Mouse (Mus musculus) limb, embryonic 15.5 days (tissue): ENCODE data around the gene Nme4. TPM values are rescaled to one million over a fixed set of nuclear protein-coding genes. Genes with fewer than 3 reads are reported as not detected.

Experiments
- ATAC-seq: fragments of 200-750 bp; cut with Nextera tagmentation; 2 replicates; pipeline ENCODE4 v1.8.0; 2017; ENCODE audit warnings: low read depth, moderate TSS enrichment; ENCODE audit not compliant: insufficient number of reproducible peaks, low FRiP score, low TSS enrichment
- H3K27ac ChIP-seq: fragments of 300-500 bp; sonication (generic); 2 replicates; pipeline ENCODE4 v1.5.1; 2015; ENCODE audit warnings: moderate library complexity, mild to moderate bottlenecking, inconsistent platforms
- H3K27me3 ChIP-seq: fragments of 300-500 bp; sonication (generic); 2 replicates; pipeline ENCODE4 v1.6.1; 2015; ENCODE audit warnings: inconsistent platforms
- H3K36me3 ChIP-seq: fragments of 300-500 bp; sonication (generic); 2 replicates; pipeline ENCODE4 v1.6.1; 2015; ENCODE audit warnings: inconsistent platforms
- H3K4me1 ChIP-seq: fragments of 300-500 bp; sonication (generic); 2 replicates; pipeline ENCODE4 v1.6.1; 2015; ENCODE audit warnings: inconsistent platforms
- H3K4me2 ChIP-seq: fragments of 300-500 bp; sonication (generic); 2 replicates; pipeline ENCODE4 v1.6.1; 2015; ENCODE audit warnings: mild to moderate bottlenecking, inconsistent platforms
- H3K4me3 ChIP-seq: fragments of 300-500 bp; sonication (generic); 2 replicates; pipeline ENCODE4 v1.5.1; 2015; ENCODE audit warnings: mild to moderate bottlenecking, inconsistent platforms
- H3K9ac ChIP-seq: fragments of 300-500 bp; sonication (generic); 2 replicates; pipeline ENCODE4 v1.6.1; 2015; ENCODE audit warnings: inconsistent platforms
- H3K9me3 ChIP-seq: fragments of 300-500 bp; sonication (generic); 2 replicates; pipeline ENCODE4 v1.6.1; 2016; ENCODE audit warnings: inconsistent platforms
- WGBS: fragments of 180-500 bp; shearing (Covaris S2); methylation state at CpG from one replicate; pipeline ENCODE4 v1.1.7; 2015; 5-methylcytosine and 5-hydroxymethylcytosine counted together
- polyA plus RNA-seq: library from polyadenylated mRNA; unstranded; fragments of >200 nt; fragmentation: Nextera tagmentation; extraction: Ambion mirVana; gene quantifications from 2 replicates; pipeline ENCODE4 v1.2.1, GENCODE M21; 2015

Gene Nme4
- polyA plus RNA-seq = 92.6 and 95.8 TPM in 2 replicates

DNA sequence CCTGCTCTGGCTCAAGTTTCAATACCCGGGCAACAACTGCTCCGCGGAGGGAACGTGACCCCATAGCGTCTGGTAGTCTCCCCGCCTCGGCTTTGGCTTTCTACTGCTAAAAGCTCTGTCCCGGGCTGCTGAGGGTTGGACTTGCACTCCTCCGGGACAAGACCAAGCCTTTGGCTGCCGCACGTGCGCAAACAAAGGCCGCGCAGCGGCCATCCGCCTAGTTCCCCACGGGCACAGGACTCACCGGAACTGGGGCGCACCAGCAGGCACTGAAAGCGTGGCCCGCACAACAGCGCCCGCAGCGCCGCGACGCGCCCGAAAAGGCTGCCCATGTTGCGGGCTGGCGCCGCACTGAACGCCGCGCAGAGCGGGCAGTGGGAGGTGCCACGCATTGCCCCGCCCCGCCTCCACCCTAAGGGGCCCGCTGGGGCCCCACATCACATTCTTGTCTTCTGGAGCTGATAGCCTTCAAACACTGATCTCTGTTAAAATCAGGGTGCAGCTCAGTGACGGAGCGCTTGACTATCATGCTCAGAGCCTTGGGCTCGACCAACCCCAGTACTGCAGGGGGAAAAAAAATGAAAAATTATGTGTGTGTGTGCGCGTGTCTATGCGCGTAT is at the start of gene Nme4:
TSS of gene Nme4 (minus strand) at position 482 of the 620 bp plus-strand sequence.
- Histone ChIP-seq H3K4me1 (peaks cover 13% of the 10 kb centered on the region; the same call in 1 of the 2 replicates), H3K27ac (peak within 1 kb of the TSS; percentile 84), H3K4me3 (peak within 1 kb of the TSS; percentile 66), H3K27me3 (no peaks in the 10 kb centered on the region), H3K9me3 (no peaks in the 10 kb centered on the region), H3K9ac (peak within 1 kb of the TSS; percentile 74), H3K4me2 (peak within 1 kb of the TSS; percentile 73), H3K36me3 (peaks cover 11% of the 10 kb centered on the region)
- ATAC-seq = peak; percentile 49; the same call in 1 of the 2 replicates
- 2% methylated on average over 47 of the region's 47 CpGs for WGBS

DNA sequence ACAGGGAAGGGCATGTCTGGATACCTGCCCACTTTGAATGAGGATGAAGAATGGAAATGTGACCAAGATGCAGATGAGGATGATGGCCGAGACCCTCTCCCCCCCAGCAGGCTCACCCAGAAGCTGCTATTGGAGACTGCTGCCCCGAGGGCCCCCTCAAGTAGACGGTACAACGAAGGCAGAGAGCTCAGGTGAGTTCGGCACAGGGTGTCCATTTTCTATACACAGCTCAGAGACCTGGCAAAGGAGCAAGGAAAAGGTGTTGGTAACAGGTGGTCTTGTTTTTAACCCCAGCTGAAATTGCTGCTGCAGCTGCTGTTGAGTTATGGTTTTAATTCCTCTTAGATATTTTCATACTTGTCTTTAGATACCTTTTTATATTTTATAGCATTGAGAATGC is 48.0 kb upstream of the Nme4 start:
- no peaks in the 10 kb centered on the region for H3K27me3 ChIP-seq
- 90% methylated on average over 5 of the region's 5 CpGs for WGBS
- H3K36me3 ChIP-seq = peaks cover 38% of the 10 kb centered on the region

GRCm38 (mm10) chr17:26142796-26143195 is 47.4 kb upstream of the Nme4 start:
- Histone ChIP-seq H3K9me3 (no peaks in the 10 kb centered on the region), H3K36me3 (peaks cover 32% of the 10 kb centered on the region), H3K4me3 (no peak overlapping the region), H3K27ac (no peak overlapping the region), H3K9ac (no peak overlapping the region), H3K4me2 (no peak overlapping the region), H3K4me1 (peaks cover 23% of the 10 kb centered on the region), H3K27me3 (no peaks in the 10 kb centered on the region)
- WGBS = 72% methylated on average over 4 of the region's 4 CpGs
- no peak for ATAC-seq

More for the DNA sequence above, 48.0 kb upstream of the Nme4 start:
- no peak for ATAC-seq
- no peak overlapping the region for H3K4me3 ChIP-seq
- H3K4me1 ChIP-seq = peaks cover 20% of the 10 kb centered on the region
- no peaks in the 10 kb centered on the region for H3K9me3 ChIP-seq
- H3K4me2 ChIP-seq = no peak overlapping the region
- H3K27ac ChIP-seq = no peak overlapping the region
- H3K9ac ChIP-seq = no peak overlapping the region

GRCm38 (mm10) chr17:26138901-26139381 is 43.5 kb upstream of the Nme4 start:
- Histone ChIP-seq H3K4me1 (peaks cover 25% of the 10 kb centered on the region), H3K4me3 (peak overlapping the region; percentile 97), H3K4me2 (peak overlapping the region; percentile 66), H3K27me3 (no peaks in the 10 kb centered on the region), H3K36me3 (peaks cover 13% of the 10 kb centered on the region), H3K9me3 (no peaks in the 10 kb centered on the region), H3K9ac (peak overlapping the region; percentile 98), H3K27ac (peak overlapping the region; percentile 96)
- WGBS = under 1% methylated on average over 39 of the region's 58 CpGs
- peak; percentile 54; the same call in 1 of the 2 replicates for ATAC-seq

DNA sequence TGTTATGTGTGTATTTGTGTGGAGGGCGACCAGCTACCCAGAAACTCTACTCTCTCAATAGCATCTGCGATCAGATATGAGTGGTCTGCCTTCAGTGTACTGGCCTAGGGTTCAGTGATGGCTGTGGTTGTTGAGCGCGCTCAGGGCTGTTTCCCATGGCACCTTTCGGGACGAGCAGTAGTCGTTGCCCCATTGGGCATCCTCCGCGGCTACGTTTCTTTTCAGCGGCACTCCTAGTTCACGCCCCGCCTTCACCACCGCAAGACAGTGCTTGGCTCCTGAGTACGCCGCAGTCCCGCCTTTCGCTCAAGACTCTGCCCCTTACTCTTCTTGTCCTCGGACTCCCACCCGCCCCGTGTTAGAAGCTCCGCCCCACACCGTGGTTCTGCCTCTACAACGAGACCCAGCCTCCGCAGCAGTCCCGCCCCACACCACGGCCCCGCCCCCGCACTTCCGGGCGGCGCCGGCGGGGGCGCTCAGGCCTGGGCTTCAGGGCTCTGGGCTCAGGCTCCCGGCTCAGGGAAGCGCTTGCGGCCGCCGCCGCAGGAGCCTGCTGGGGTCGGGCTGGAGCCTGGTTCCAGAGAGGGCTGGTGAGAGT is 42.9 kb upstream of the Nme4 start, which contains the start of gene Axin1:
TSS of gene Axin1 (plus strand) at position 450 of the 598 bp plus-strand sequence.
- ATAC-seq = peak; percentile 98
- Histone ChIP-seq H3K4me2 (peak within 1 kb of the TSS; percentile 66), H3K4me1 (peaks cover 25% of the 10 kb centered on the region), H3K27ac (peak within 1 kb of the TSS; percentile 96), H3K36me3 (peaks cover 7% of the 10 kb centered on the region), H3K4me3 (peak within 1 kb of the TSS; percentile 97), H3K27me3 (no peaks in the 10 kb centered on the region), H3K9ac (peak within 1 kb of the TSS; percentile 98), H3K9me3 (no peaks in the 10 kb centered on the region)
- WGBS = 1% methylated on average over 42 of the region's 42 CpGs

DNA sequence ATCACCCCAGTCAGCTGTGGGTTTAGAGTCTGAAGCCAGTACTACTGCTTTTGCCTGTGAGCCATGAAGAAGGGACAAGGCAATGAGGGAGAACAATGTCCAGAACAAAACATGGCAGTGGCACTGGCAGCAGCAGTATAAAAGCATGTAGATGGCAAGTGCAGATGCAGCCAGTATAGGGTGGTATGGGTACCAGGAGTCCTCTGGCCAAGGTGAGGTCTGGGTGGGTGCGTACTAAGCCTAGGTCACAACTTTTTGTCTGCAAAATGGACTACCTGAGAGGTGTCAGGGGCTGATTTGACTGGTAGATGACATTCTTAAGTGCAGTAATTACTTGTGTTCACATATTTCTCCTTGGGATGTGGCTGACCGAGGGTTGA is 42.3 kb upstream of the Nme4 start:
- H3K27me3 ChIP-seq = no peaks in the 10 kb centered on the region
- H3K9me3 ChIP-seq = no peaks in the 10 kb centered on the region
- peak overlapping the region; percentile 96 for H3K27ac ChIP-seq
- peaks cover 2% of the 10 kb centered on the region for H3K36me3 ChIP-seq
- WGBS = 74% methylated on average over 2 of the region's 2 CpGs
- peak overlapping the region; percentile 97 for H3K4me3 ChIP-seq
- ATAC-seq = no peak
- peaks cover 25% of the 10 kb centered on the region for H3K4me1 ChIP-seq
- H3K4me2 ChIP-seq = peak overlapping the region; percentile 66
- H3K9ac ChIP-seq = no peak overlapping the region

DNA sequence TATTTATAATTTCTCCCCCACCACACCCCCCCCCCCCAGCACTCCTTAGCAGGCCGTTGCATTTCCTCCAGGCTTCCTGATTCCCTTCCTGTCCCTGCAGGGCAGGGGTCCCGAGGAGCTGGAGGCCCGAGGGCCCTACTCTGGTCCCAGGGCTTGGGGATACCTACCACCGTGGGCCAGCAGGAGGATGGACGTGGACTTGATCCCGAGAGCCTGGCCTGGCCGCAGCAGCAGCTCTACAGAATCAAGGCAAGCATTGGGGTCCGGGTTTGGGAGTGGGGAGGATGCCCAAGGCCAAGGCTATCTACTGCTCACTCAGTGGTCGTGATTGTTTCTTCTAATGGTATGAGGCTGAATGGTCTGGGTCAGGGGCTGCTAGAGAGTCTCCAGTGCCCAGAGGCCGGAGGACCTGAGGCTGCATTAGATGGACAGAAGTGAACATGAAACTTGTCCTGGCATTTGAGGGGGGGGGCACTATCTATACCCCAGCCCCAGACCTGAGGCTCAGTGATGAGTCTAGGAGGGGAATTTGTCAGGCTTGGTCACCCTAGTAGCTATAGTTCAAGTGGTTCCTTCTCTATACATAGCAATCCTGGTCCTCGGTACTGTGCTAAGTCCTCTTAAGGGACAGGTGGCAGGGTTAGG is 41.8 kb upstream of the Nme4 start:
- Histone ChIP-seq H3K27me3 (no peaks in the 10 kb centered on the region), H3K27ac (0 out of 2 replicates have a peak overlapping the region, but pooled peaks have one; percentile 96), H3K4me1 (peaks cover 25% of the 10 kb centered on the region), H3K9me3 (no peaks in the 10 kb centered on the region), H3K9ac (no peak overlapping the region), H3K4me3 (no peak overlapping the region), H3K36me3 (peaks cover 2% of the 10 kb centered on the region), H3K4me2 (no peak overlapping the region)
- 89% methylated on average over 11 of the region's 11 CpGs for WGBS
- no peak for ATAC-seq

GRCm38 (mm10) chr17:26131856-26132853 is 36.8 kb upstream of the Nme4 start:
- H3K9ac ChIP-seq = no peak overlapping the region
- H3K36me3 ChIP-seq = peaks cover 48% of the 10 kb centered on the region
- 87% methylated on average over 18 of the region's 18 CpGs for WGBS

GRCm38 (mm10) chr17:26131062-26131732 is 35.8 kb upstream of the Nme4 start:
- 89% methylated on average over 18 of the region's 18 CpGs for WGBS
- Histone ChIP-seq H3K4me3 (no peak overlapping the region), H3K9ac (no peak overlapping the region), H3K9me3 (no peaks in the 10 kb centered on the region), H3K36me3 (peaks cover 57% of the 10 kb centered on the region), H3K4me2 (no peak overlapping the region), H3K4me1 (no peaks in the 10 kb centered on the region), H3K27me3 (no peaks in the 10 kb centered on the region), H3K27ac (no peak overlapping the region)
- ATAC-seq = no peak

More at GRCm38 (mm10) chr17:26131856-26132853, 36.8 kb upstream of the Nme4 start:
- 0 out of 2 replicates have a peak, but pooled peaks have one; percentile 10 for ATAC-seq
- no peaks in the 10 kb centered on the region for H3K4me1 ChIP-seq
- no peaks in the 10 kb centered on the region for H3K27me3 ChIP-seq
- no peak overlapping the region for H3K4me3 ChIP-seq
- H3K27ac ChIP-seq = no peak overlapping the region
- H3K9me3 ChIP-seq = no peaks in the 10 kb centered on the region
- no peak overlapping the region for H3K4me2 ChIP-seq

GRCm38 (mm10) chr17:26125226-26125625 is 29.8 kb upstream of the Nme4 start:
- 88% methylated on average over 10 of the region's 10 CpGs for WGBS
- H3K9ac ChIP-seq = no peak overlapping the region
- peaks cover 22% of the 10 kb centered on the region for H3K4me1 ChIP-seq
- H3K9me3 ChIP-seq = no peaks in the 10 kb centered on the region
- no peak overlapping the region for H3K27ac ChIP-seq
- ATAC-seq = no peak
- H3K27me3 ChIP-seq = no peaks in the 10 kb centered on the region
- H3K4me3 ChIP-seq = no peak overlapping the region
- H3K36me3 ChIP-seq = peaks cover 51% of the 10 kb centered on the region
- no peak overlapping the region for H3K4me2 ChIP-seq
